Mouse (Mus musculus) olfactory bulb, adult 2 months (tissue): ENCODE measurements around the gene Slc51b. TPM values are rescaled to one million over a fixed set of nuclear protein-coding genes. Genes with fewer than 3 reads are reported as not detected.

ENCODE experiments used
- H3K27ac ChIP-seq: fragments of 200-500 bp; 2 replicates; pipeline ENCODE4 v1.5.1; 2012; ENCODE audit warnings: low read depth, low read length; ENCODE audit not compliant: insufficient read depth
- H3K4me1 ChIP-seq: fragments of 200-500 bp; 2 replicates; pipeline ENCODE4 v1.6.1; 2012; ENCODE audit warnings: low read length; ENCODE audit not compliant: control insufficient read depth, insufficient read depth
- H3K4me3 ChIP-seq: fragments of 200-500 bp; 2 replicates; pipeline ENCODE4 v1.5.1; 2012; ENCODE audit warnings: mild to moderate bottlenecking, low read depth, low read length, moderate library complexity; ENCODE audit not compliant: insufficient read depth
- CTCF ChIP-seq: fragments of 200-500 bp; IDR thresholded peaks from 2 replicates; pipeline ENCODE4 v1.5.1; 2012; ENCODE audit warnings: low read depth, mild to moderate bottlenecking, low read length, moderate library complexity; ENCODE audit not compliant: insufficient read depth
- POLR2A ChIP-seq: fragments of 200-500 bp; IDR thresholded peaks from 2 replicates; pipeline ENCODE4 v1.6.1; 2012; ENCODE audit warnings: mild to moderate bottlenecking, low read depth, low read length, moderate library complexity; ENCODE audit not compliant: insufficient read depth
- WGBS: fragments of 180-500 bp; shearing (Covaris S2); methylation state at CpG from one replicate; pipeline ENCODE4 v1.1.7; 2018; 5-methylcytosine and 5-hydroxymethylcytosine counted together
- polyA plus RNA-seq: library from polyadenylated mRNA; stranded (reverse); fragments of >200 nt; gene quantifications from 2 replicates; pipeline ENCODE4 v1.2.4, GENCODE M21; 2012; ENCODE audit warnings: low replicate concordance; ENCODE audit not compliant: missing spikeins, insufficient read depth, insufficient read length

The Slc51b gene
- polyA plus RNA-seq, 1 experiment: not detected

GRCm38 (mm10) chr9:65394360-65394759 lies 28.4 kb downstream of the Slc51b start:
- TF ChIP-seq POLR2A: no peak
- no peak for TF ChIP-seq CTCF
- 73% methylated on average over 2 of the region's 2 CpGs for WGBS
- Histone ChIP-seq H3K4me1 (peaks cover 22% of the 10 kb centered on the region), H3K27ac (no peak overlapping the region), H3K4me3 (no peak overlapping the region)

GRCm38 (mm10) chr9:65393606-65394005 lies 29.1 kb downstream of the Slc51b start:
- 57% methylated on average over 2 of the region's 2 CpGs for WGBS
- TF ChIP-seq CTCF (no peak), POLR2A (no peak)
- H3K4me3 ChIP-seq: no peak overlapping the region
- H3K4me1 ChIP-seq: peaks cover 22% of the 10 kb centered on the region
- no peak overlapping the region for H3K27ac ChIP-seq

GRCm38 (mm10) chr9:65392638-65393364 lies 30.0 kb downstream of the Slc51b start:
- WGBS: 30% methylated on average over 6 of the region's 6 CpGs
- TF ChIP-seq CTCF (peak; percentile 69), POLR2A (no peak)
- peaks cover 16% of the 10 kb centered on the region for H3K4me1 ChIP-seq
- no peak overlapping the region for H3K27ac ChIP-seq
- no peak overlapping the region for H3K4me3 ChIP-seq

GRCm38 (mm10) chr9:65391613-65391964 lies 31.2 kb downstream of the Slc51b start, which contains the start of gene Kbtbd13:
Gene Kbtbd13, minus strand, starts transcription at chr9:65391652.
- Histone ChIP-seq H3K4me3 (peak within 1 kb of the TSS; percentile 44), H3K27ac (no peak within 1 kb of the TSS), H3K4me1 (peaks cover 16% of the 10 kb centered on the region)
- WGBS: 51% methylated on average over 8 of the region's 8 CpGs
- no peak for TF ChIP-seq CTCF
- TF ChIP-seq POLR2A: no peak

- peaks cover 16% of the 10 kb centered on the region for H3K4me1 ChIP-seq
- no peak overlapping the region for H3K27ac ChIP-seq
- TF ChIP-seq POLR2A: no peak
- TF ChIP-seq CTCF: no peak
- H3K4me3 ChIP-seq: peak overlapping the region; percentile 44
- WGBS: 18% methylated on average over 96 of the region's 96 CpGs
Observed at GRCm38 (mm10) chr9:65390752-65391612, 31.8 kb downstream of the Slc51b start.

- WGBS: 44% methylated on average over 8 of the region's 8 CpGs
- Histone ChIP-seq H3K27ac (no peak overlapping the region), H3K4me1 (peaks cover 18% of the 10 kb centered on the region), H3K4me3 (no peak overlapping the region)
- TF ChIP-seq CTCF (no peak), POLR2A (no peak)
Observed at GRCm38 (mm10) chr9:65386373-65387140, 36.2 kb downstream of the Slc51b start.

GRCm38 (mm10) chr9:65384276-65384675 lies 38.5 kb downstream of the Slc51b start:
- Histone ChIP-seq H3K4me1 (0 out of 2 replicates have a peak, but pooled peaks cover 2% of the 10 kb centered on the region), H3K27ac (no peak overlapping the region), H3K4me3 (no peak overlapping the region)
- TF ChIP-seq CTCF: no peak
- WGBS: 60% methylated on average over 3 of the region's 3 CpGs

- 66% methylated on average over 3 of the region's 3 CpGs for WGBS
- TF ChIP-seq CTCF: no peak
- no peak for TF ChIP-seq POLR2A
- no peak overlapping the region for H3K4me3 ChIP-seq
- H3K27ac ChIP-seq: no peak overlapping the region
- 0 out of 2 replicates have a peak, but pooled peaks cover 2% of the 10 kb centered on the region for H3K4me1 ChIP-seq
Observed at GRCm38 (mm10) chr9:65382751-65383097, 40.0 kb downstream of the Slc51b start.
